ENCODE assay signal across 8 mouse cellular contexts in the genomic region with DNA sequence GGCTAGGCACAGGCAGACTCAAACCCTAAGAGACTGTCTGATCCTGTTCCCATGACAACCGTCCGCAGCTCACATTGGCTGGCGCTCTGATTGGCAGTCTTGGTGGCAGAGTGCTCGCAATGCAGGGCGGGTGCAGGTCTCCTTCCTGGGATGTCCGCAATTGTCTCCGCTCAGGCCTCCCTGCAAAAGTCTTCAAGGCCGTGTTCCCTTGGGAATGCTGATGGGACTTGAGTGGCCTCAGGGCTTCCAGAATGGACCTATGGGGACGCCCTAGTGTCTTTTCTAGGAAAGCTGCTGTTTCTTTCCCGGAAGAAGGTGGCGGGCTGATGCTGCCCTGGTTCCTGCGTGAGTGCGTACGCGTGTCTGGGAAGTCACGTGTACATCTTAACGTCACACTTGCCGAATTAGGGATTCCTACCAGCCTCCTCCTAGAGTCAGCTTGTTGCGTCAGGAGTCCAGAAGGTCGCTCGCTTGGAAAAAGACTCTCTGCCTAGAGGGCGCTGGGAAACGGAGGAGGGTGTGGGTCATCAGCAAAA.
DNase-seq lines count a peak whose midpoint lies in the region; ATAC-seq and TF ChIP-seq lines count a peak whose summit lies in the region.

No protein-coding gene starts in this region.

- H3K4me2 ChIP-seq in neural tube, embryonic 15.5 days: peak overlapping the region; percentile 94

- no peak for TF ChIP-seq EP300 in MEL (IDR thresholded peaks at IDR 0.05; ENCODE audit: low read depth in 1 of 2, low read length in 2 of 2)

- no peaks in the 10 kb centered on the region for H3K36me3 ChIP-seq in MEL (ENCODE audit: control insufficient read depth in 1 of 2, insufficient read depth in 2 of 2, low read length in 2 of 2)
- H3K36me3 ChIP-seq in neural tube, embryonic 15.5 days: no peaks in the 10 kb centered on the region

- TF ChIP-seq POLR2A in MEL (IDR thresholded peaks at IDR 0.05; ENCODE audit: control insufficient read depth in 1 of 2, insufficient read depth in 1 of 2, low read depth in 1 of 2, low read length in 2 of 2, poor library complexity in 1 of 2): peak in 1 of 2 experiments; percentile 51; a peak in 1 of 4 replicates
- peak; percentile 25; the same call in 1 of the 2 replicates for TF ChIP-seq POLR2A in lung, adult 2 months (IDR thresholded peaks at IDR 0.05; ENCODE audit: borderline replicate concordance, extremely low read depth, low read depth, low read length)

- no peaks in the 10 kb centered on the region for H3K4me1 ChIP-seq in MEL (ENCODE audit: control insufficient read depth in 1 of 2, insufficient read depth in 2 of 2, low read length in 2 of 2)
- H3K4me1 ChIP-seq in lung, adult 2 months (ENCODE audit: control insufficient read depth, insufficient read depth, low read length): no peaks in the 10 kb centered on the region
- peaks cover 13% of the 10 kb centered on the region for H3K4me1 ChIP-seq in neural tube, embryonic 15.5 days

- peak overlapping the region; percentile 47 for H3K9ac ChIP-seq in MEL (ENCODE audit: control insufficient read depth, low read depth, low read length, poor library complexity, severe bottlenecking)
- H3K9ac ChIP-seq in neural tube, embryonic 15.5 days (replicated peaks): peak overlapping the region; percentile 51

- H3K9me3 ChIP-seq in MEL (replicated peaks; ENCODE audit: insufficient read depth, low read length): no peaks in the 10 kb centered on the region
- 0 out of 2 replicates have a peak, but pooled peaks cover 4% of the 10 kb centered on the region for H3K9me3 ChIP-seq in neural tube, embryonic 15.5 days (replicated peaks)

- no peak overlapping the region for H3K27ac ChIP-seq in MEL (ENCODE audit: control insufficient read depth, low read depth, low read length)
- H3K27ac ChIP-seq in neural tube, embryonic 15.5 days (replicated peaks): peak overlapping the region; percentile 94

- TF ChIP-seq RAD21 in MEL (IDR thresholded peaks at IDR 0.05; ENCODE audit: low read depth, low read length): no peak

- H3K4me3 ChIP-seq in MEL (ENCODE audit: control insufficient read depth in 1 of 2, insufficient read depth in 1 of 2, low read depth in 2 of 2, low read length in 2 of 2): peak overlapping the region; percentile 55 to 70
- H3K4me3 ChIP-seq in lung, adult 2 months (replicated peaks; ENCODE audit: extremely low read depth, low read depth, low read length): peak overlapping the region; percentile 72
- peak overlapping the region; percentile 55 for H3K4me3 ChIP-seq in neural tube, embryonic 15.5 days (replicated peaks)

- no peak for TF ChIP-seq CTCF in MEL (IDR thresholded peaks at IDR 0.05 in 2 of 3, conservative IDR thresholded peaks at IDR 0.05 in 1 of 3; ENCODE audit: control insufficient read depth in 1 of 3, insufficient read depth in 1 of 3, low read depth in 2 of 3, low read length in 3 of 3, poor library complexity in 1 of 3, severe bottlenecking in 1 of 3)
- no peak for TF ChIP-seq CTCF in lung, adult 2 months (IDR thresholded peaks at IDR 0.05; ENCODE audit: insufficient read depth, low read length)

- H3K27me3 ChIP-seq in MEL (ENCODE audit: control insufficient read depth in 1 of 2, insufficient read depth in 2 of 2, low read length in 2 of 2): no peaks in the 10 kb centered on the region; a peak in 1 of 4 replicates
- H3K27me3 ChIP-seq in neural tube, embryonic 15.5 days (replicated peaks): no peaks in the 10 kb centered on the region

- DNase-seq in MEL (ENCODE audit: low read depth, low spot score): peak; percentile 81
- peak; percentile 88 to 95 for DNase-seq in cerebellum, adult 18-20 months
- peak; percentile 79 for DNase-seq in forelimb bud, embryonic 11.5 days (ENCODE audit: low read depth, low spot score)
- peak; percentile 90 to 91 for DNase-seq in layer of hippocampus, adult 8-10 months (ENCODE audit: low spot score in 2 of 2)
- DNase-seq in lung, adult 2 months: peak; percentile 54
- peak; percentile 78 for DNase-seq in testis, postnatal 14 days (ENCODE audit: low spot score)

- no peaks in the 10 kb centered on the region for H3K79me2 ChIP-seq in MEL (ENCODE audit: control insufficient read depth, insufficient read depth, low read length, poor library complexity)

- peak; percentile 87 to 93 for ATAC-seq in hematopoietic stem cell, adult 5-6 weeks (replicated peaks in 1 of 2; ENCODE audit: insufficient read depth in 1 of 2, low FRiP score in 2 of 2, low TSS enrichment in 1 of 2, low read depth in 1 of 2, poor library complexity in 2 of 2, severe bottlenecking in 2 of 2)
- peak; percentile 95 for ATAC-seq in neural tube, embryonic 15.5 days (ENCODE audit: low FRiP score)

- under 1% methylated on average over 23 of the region's 23 CpGs for WGBS in lung, adult 2 months
- under 1% methylated on average over 23 of the region's 23 CpGs for WGBS in neural tube, embryonic 15.5 days

TF ChIP-seq in MEL, 35 proteins besides CTCF, POLR2A, EP300 and RAD21:
- TF ChIP-seq HCFC1 (IDR thresholded peaks at IDR 0.05; ENCODE audit: low read depth, low read length) (0 out of 2 replicates have a peak, but pooled peaks have one; percentile 32), MAX (IDR thresholded peaks at IDR 0.05; ENCODE audit: low read length) (peak; percentile 82), ZKSCAN1 (IDR thresholded peaks at IDR 0.05; ENCODE audit: low read depth, low read length) (no peak), NELFE (IDR thresholded peaks at IDR 0.05; ENCODE audit: low read depth, low read length) (0 out of 2 replicates have a peak, but pooled peaks have one; percentile 22), ETS1 (IDR thresholded peaks at IDR 0.05; ENCODE audit: low read depth, low read length) (no peak), GATA1 (IDR thresholded peaks at IDR 0.05; ENCODE audit: low read depth, low read length) (no peak), SMC3 (IDR thresholded peaks at IDR 0.05; ENCODE audit: low read depth, low read length) (no peak), CHD1 (IDR thresholded peaks at IDR 0.05; ENCODE audit: low read depth, low read length) (no peak), KAT2A (conservative IDR thresholded peaks at IDR 0.05; ENCODE audit: low read depth, low read length) (no peak), GABPA (IDR thresholded peaks at IDR 0.05; ENCODE audit: low read depth, low read length) (no peak), MAZ (IDR thresholded peaks at IDR 0.05; ENCODE audit: low read depth, low read length) (no peak), ZNF384 (IDR thresholded peaks at IDR 0.05; ENCODE audit: low read depth, low read length) (no peak), UBTF (IDR thresholded peaks at IDR 0.05; ENCODE audit: borderline replicate concordance, insufficient read depth, low read depth, low read length) (no peak), POLR2AphosphoS5 (IDR thresholded peaks at IDR 0.05; ENCODE audit: borderline replicate concordance, low read depth, low read length) (no peak), NRF1 (IDR thresholded peaks at IDR 0.05; ENCODE audit: insufficient read depth, low read depth, low read length, poor library complexity, severe bottlenecking) (no peak), MYB (IDR thresholded peaks at IDR 0.05; ENCODE audit: low read depth, low read length) (no peak), MAFK (IDR thresholded peaks at IDR 0.05; ENCODE audit: borderline replicate concordance, low read depth, low read length) (no peak), ELF1 (IDR thresholded peaks at IDR 0.05; ENCODE audit: low read depth, low read length) (peak; percentile 45; the same call in 1 of the 2 replicates), ZC3H11A (IDR thresholded peaks at IDR 0.05; ENCODE audit: low read depth, low read length) (no peak), E2F4 (IDR thresholded peaks at IDR 0.05; ENCODE audit: borderline replicate concordance, low read depth, low read length) (no peak), MYC (IDR thresholded peaks at IDR 0.05; ENCODE audit: low read depth, low read length) (no peak), RCOR1 (IDR thresholded peaks at IDR 0.05; ENCODE audit: low read depth, low read length) (no peak), USF1 (IDR thresholded peaks at IDR 0.05; ENCODE audit: low read depth, low read length) (peak; percentile 86), ZMIZ1 (IDR thresholded peaks at IDR 0.05; ENCODE audit: low read depth, low read length) (no peak), MXI1 (IDR thresholded peaks at IDR 0.05; ENCODE audit: low read depth, low read length) (no peak; the same call in 1 of the 2 replicates), SIN3A (IDR thresholded peaks at IDR 0.05; ENCODE audit: low read length) (peak; percentile 42), USF2 (IDR thresholded peaks at IDR 0.05; ENCODE audit: borderline replicate concordance in 1 of 2, insufficient read depth in 1 of 2, low read depth in 1 of 2, low read length in 2 of 2) (peak in 1 of 2 experiments; percentile 43; a peak in 1 of 4 replicates), BHLHE40 (IDR thresholded peaks at IDR 0.05; ENCODE audit: borderline replicate concordance, low read depth, low read length) (peak; percentile 74; the same call in 1 of the 2 replicates), MEF2A (IDR thresholded peaks at IDR 0.05; ENCODE audit: extremely low read depth, insufficient replicate concordance, low read depth, low read length, poor library complexity, severe bottlenecking) (no peak), TAL1 (IDR thresholded peaks at IDR 0.05; ENCODE audit: low read length) (no peak), JUND (IDR thresholded peaks at IDR 0.05; ENCODE audit: low read depth, low read length) (no peak), TCF12 (IDR thresholded peaks at IDR 0.05; ENCODE audit: low read depth, low read length) (no peak), TBP (IDR thresholded peaks at IDR 0.05; ENCODE audit: low read depth, low read length) (0 out of 2 replicates have a peak, but pooled peaks have one; percentile 23), POLR2AphosphoS2 (IDR thresholded peaks at IDR 0.05; ENCODE audit: low read length) (no peak), CHD2 (IDR thresholded peaks at IDR 0.05; ENCODE audit: low read length) (no peak)
